In genomic region chr3:30765311-30766027, GRCm38 (mm10) we compare ENCODE assay signal across 11 mouse cellular contexts. TPM values are rescaled to one million over a fixed set of nuclear protein-coding genes. Genes with fewer than 3 reads are reported as not detected.
DNase-seq lines count a peak whose midpoint lies in the region; ATAC-seq and TF ChIP-seq lines count a peak whose summit lies in the region.
"Had no signal": no experiment of that assay in that cellular context is flagged by ENCODE, and none has a peak within 500 bp of the region (broad histone marks: within the 10 kb centered on the region; RNA-seq: fewer than 3 reads in every experiment).

No protein-coding gene starts in this region.

- 76% methylated on average over 10 of the region's 10 CpGs for whole genome bisulfite sequencing in embryonic facial prominence, embryonic 11.5 days
- 75% methylated on average over 10 of the region's 10 CpGs for WGBS in embryonic facial prominence, embryonic 10.5 days
- WGBS in intestine, postnatal 0 days, result 48% methylated on average over 10 of the region's 10 CpGs

- H3K27ac ChIP-seq in embryonic facial prominence, embryonic 11.5 days (replicated peaks; ENCODE audit: low read depth, low read length), result no peak overlapping the region
- no peak overlapping the region for H3K27ac ChIP-seq in embryonic facial prominence, embryonic 10.5 days (replicated peaks)
- no peak overlapping the region for H3K27ac ChIP-seq in intestine, postnatal 0 days (ENCODE audit: low read depth, low read length)

- no peak; the same call in 1 of the 2 replicates for ATAC-seq in embryonic facial prominence, embryonic 11.5 days (replicated peaks; ENCODE audit: insufficient number of reproducible peaks, low FRiP score, low TSS enrichment, low read depth)
- peak; percentile 74; the same call in 1 of the 2 replicates for ATAC-seq in intestine, postnatal 0 days

- no peak overlapping the region for H3K4me2 ChIP-seq in embryonic facial prominence, embryonic 11.5 days (ENCODE audit: low read depth, low read length)
- no peak overlapping the region for H3K4me2 ChIP-seq in intestine, postnatal 0 days (replicated peaks; ENCODE audit: low read depth)

- H3K27me3 ChIP-seq in embryonic facial prominence, embryonic 11.5 days (ENCODE audit: control insufficient read depth, insufficient read depth, low read length), result no peaks in the 10 kb centered on the region
- no peaks in the 10 kb centered on the region for H3K27me3 ChIP-seq in embryonic facial prominence, embryonic 10.5 days (replicated peaks; ENCODE audit: low read depth, poor library complexity, severe bottlenecking)
- H3K27me3 ChIP-seq in intestine, postnatal 0 days (replicated peaks; ENCODE audit: control insufficient read depth, insufficient read depth, low read length), result no peaks in the 10 kb centered on the region

- H3K4me3 ChIP-seq in embryonic facial prominence, embryonic 11.5 days (ENCODE audit: low read depth, low read length), result no peak overlapping the region
- no peak overlapping the region for H3K4me3 ChIP-seq in embryonic facial prominence, embryonic 10.5 days
- no peak overlapping the region for H3K4me3 ChIP-seq in intestine, postnatal 0 days (ENCODE audit: low read depth, low read length)
- H3K4me3 ChIP-seq: myocyte had no signal

- H3K9me3 ChIP-seq in embryonic facial prominence, embryonic 11.5 days (replicated peaks; ENCODE audit: control insufficient read depth, low read length), result no peaks in the 10 kb centered on the region
- no peaks in the 10 kb centered on the region for H3K9me3 ChIP-seq in embryonic facial prominence, embryonic 10.5 days
- no peaks in the 10 kb centered on the region for H3K9me3 ChIP-seq in intestine, postnatal 0 days (ENCODE audit: control insufficient read depth)

- no peak overlapping the region for H3K9ac ChIP-seq in embryonic facial prominence, embryonic 11.5 days (replicated peaks; ENCODE audit: low read length)
- H3K9ac ChIP-seq in intestine, postnatal 0 days (ENCODE audit: low read depth, low read length), result no peak overlapping the region

- no peak for TF ChIP-seq CTCF in intestine, postnatal 0 days (IDR thresholded peaks at IDR 0.05; ENCODE audit: low read depth)

- no peaks in the 10 kb centered on the region for H3K36me3 ChIP-seq in embryonic facial prominence, embryonic 11.5 days (replicated peaks; ENCODE audit: control insufficient read depth, insufficient read depth, low read depth, low read length)
- no peaks in the 10 kb centered on the region for H3K36me3 ChIP-seq in embryonic facial prominence, embryonic 10.5 days (replicated peaks)
- no peaks in the 10 kb centered on the region for H3K36me3 ChIP-seq in intestine, postnatal 0 days (ENCODE audit: control insufficient read depth, insufficient read depth)

- no peaks in the 10 kb centered on the region for H3K4me1 ChIP-seq in embryonic facial prominence, embryonic 11.5 days (ENCODE audit: control insufficient read depth, insufficient read depth, low read length)
- 0 out of 2 replicates have a peak, but pooled peaks cover 3% of the 10 kb centered on the region for H3K4me1 ChIP-seq in embryonic facial prominence, embryonic 10.5 days
- no peaks in the 10 kb centered on the region for H3K4me1 ChIP-seq in intestine, postnatal 0 days (replicated peaks; ENCODE audit: control insufficient read depth, insufficient read depth, low read length)

- DNase-seq in embryonic facial prominence, embryonic 11.5 days (ENCODE audit: low spot score), result peak; percentile 10
- no peak for DNase-seq in embryonic facial prominence, embryonic 10.5 days (ENCODE audit: low spot score)
- peak; percentile 91 for DNase-seq in c-Kit-negative CD71-positive TER-119-positive erythroid progenitor cells, embryonic 14.5 days (ENCODE audit: low read depth, low spot score)
- DNase-seq in spleen, postnatal 14 days (ENCODE audit: low spot score in 2 of 2), result peak; percentile 60 to 69
- DNase-seq in cerebellum, adult 11-12 months, result no peak
- DNase-seq in left cerebral cortex, adult 18-20 months (ENCODE audit: low spot score in 2 of 2), result no peak
- DNase-seq in cerebellum, adult 11 months, result no peak
- DNase-seq: cerebellum, adult 2 months had no signal

RNA-seq across cellular contexts. Expression of gene Samd7, which starts 19.4 kb away (rescaled TPM):
- polyA plus RNA-seq in embryonic facial prominence, embryonic 11.5 days (2014; fragmentation: Nextera tagmentation; extraction: Ambion mirVana), result not detected in 2 replicates
- not detected in 2 replicates for polyA plus RNA-seq in embryonic facial prominence, embryonic 10.5 days (2016; fragmentation: Nextera tagmentation; extraction: Ambion mirVana)
- polyA plus RNA-seq in intestine, postnatal 0 days (2015; fragmentation: Nextera tagmentation; extraction: Ambion mirVana), result not detected in 2 replicates
- not detected for total RNA-seq in left cerebral cortex, adult 18-20 months (2021)
- polyA plus RNA-seq: kidney, embryonic 14.5 days; myocyte had no signal

RNA-seq across cellular contexts. Expression of gene Sec62, which starts 27.2 kb away (rescaled TPM):
- 64.7 and 68.2 TPM in 2 replicates for polyA plus RNA-seq in embryonic facial prominence, embryonic 11.5 days (2014; fragmentation: Nextera tagmentation; extraction: Ambion mirVana)
- polyA plus RNA-seq in embryonic facial prominence, embryonic 10.5 days (2016; fragmentation: Nextera tagmentation; extraction: Ambion mirVana), result 44.8 and 58.1 TPM in 2 replicates
- polyA plus RNA-seq in intestine, postnatal 0 days (2015; fragmentation: Nextera tagmentation; extraction: Ambion mirVana), result 111 TPM in 2 replicates
- 100 to 1,000 TPM; 106 to 110 TPM for total RNA-seq in left cerebral cortex, adult 18-20 months (2021)

Comparison
In these comparisons a context has a peak if more than half of its experiments do, and no peak if none do; other contexts are left out.
1. DNase-seq: peak in embryonic facial prominence, embryonic 11.5 days (single experiment), c-Kit-negative CD71-positive TER-119-positive erythroid progenitor cells, embryonic 14.5 days (single experiment) and spleen, postnatal 14 days (2 of 2); none in embryonic facial prominence, embryonic 10.5 days (single experiment), cerebellum, adult 11-12 months (single experiment), left cerebral cortex, adult 18-20 months (0 of 2) and cerebellum, adult 11 months (single experiment).